Mouse (Mus musculus): ENCODE measurements around the gene Atg3. TPM values are rescaled to one million over a fixed set of nuclear protein-coding genes. Genes with fewer than 3 reads are reported as not detected.

Gene Atg3
- polyA plus RNA-seq (2014; fragmentation: Illumina TruSeq; extraction: RNeasy Lipid Tissue Mini Kit (QIAGEN cat#74804); ENCODE audit: low read depth, low replicate concordance): 167 TPM

DNA sequence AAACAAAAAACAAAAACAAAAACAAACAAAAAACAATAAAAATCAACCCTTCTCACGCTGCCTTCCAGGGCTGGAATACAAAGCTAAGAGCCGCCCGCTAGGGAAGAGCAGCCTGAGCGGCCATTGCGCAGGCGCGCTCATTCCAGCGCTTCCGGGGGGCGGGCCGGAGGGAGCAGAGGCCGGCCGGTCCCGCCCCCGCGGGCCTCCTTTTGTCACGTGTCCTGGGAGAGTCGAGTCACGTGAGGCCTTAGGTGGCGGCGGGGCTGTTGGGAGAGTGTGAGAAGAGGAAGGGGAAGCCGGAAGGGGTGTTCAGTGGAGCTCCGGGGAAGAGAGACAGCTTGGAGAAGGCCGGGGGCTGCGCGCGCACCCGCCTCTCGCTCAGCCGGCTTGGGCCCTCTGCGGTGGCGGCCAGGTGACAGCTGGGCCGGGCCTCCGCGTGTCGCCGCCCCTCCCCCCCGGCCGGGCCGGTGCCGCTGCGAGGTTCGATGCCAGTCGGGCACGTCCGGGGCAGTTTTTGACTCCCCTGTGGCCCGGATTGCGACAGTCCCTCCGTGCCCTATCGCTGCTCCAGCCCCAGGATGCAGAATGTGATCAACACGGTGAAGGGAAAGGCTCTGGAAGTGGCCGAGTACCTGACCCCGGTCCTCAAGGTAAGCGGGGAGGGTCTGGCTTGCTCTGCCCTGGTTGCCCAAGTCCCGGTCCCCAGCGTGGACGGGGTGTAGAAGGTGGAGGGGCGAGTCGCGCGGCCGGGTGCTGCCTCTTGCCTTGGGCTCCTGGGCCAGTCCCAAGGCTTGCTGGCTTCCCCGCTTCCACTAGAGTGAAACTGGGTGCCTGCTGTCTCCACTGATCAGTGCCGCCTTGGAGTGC, at the start of gene Atg3, which contains the start of gene Slc35a5:
TSS of gene Atg3 (plus strand) at position 264 of the 867 bp plus-strand sequence.
TSS of gene Slc35a5 (minus strand) at position 185 of the 867 bp plus-strand sequence.

DNA sequence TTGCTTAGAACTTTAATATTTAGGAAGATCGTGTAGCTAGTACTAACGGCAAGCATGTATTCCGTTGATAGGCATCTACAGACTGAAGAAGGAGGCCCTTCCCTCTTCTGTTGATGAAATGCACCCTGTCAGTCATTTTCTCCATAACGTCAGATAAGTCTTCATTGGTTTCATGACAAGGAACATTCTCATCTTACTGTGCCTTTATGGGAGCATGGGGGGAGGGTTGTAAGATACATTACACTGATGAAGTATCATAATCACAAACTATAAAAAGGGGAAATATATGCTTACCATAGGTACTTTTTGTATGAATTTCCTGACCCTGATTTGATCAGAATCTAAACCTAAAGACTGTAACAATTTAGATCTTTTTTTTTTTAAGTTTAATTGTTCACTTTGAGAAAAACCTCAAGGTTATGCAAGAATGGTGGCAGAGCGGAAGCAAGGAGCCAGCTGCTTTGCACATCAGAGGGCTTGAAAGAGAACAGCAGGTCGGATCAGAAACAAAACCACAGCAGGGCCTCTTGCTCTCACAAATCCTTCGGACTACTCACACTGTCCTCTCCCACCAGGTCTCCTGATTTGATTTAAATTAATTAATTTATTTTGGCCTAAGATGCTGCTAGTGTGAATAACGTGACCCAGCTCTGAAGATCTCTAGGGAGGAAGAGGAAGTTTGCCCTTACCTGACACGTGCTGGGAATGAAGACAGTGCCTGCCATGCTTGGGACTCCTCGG, 65.2 kb downstream of the Atg3 start, which contains the start of gene Btla:
TSS of gene Btla (plus strand) at position 668 of the 741 bp plus-strand sequence.

Other genes starting within 250 kb of the Atg3 start
- gene Cd200r3, start 215.1 kb upstream of the Atg3 start, polyA plus RNA-seq (2014; fragmentation: Illumina TruSeq; extraction: RNeasy Lipid Tissue Mini Kit (QIAGEN cat#74804); ENCODE audit: low read depth, low replicate concordance): 0.23 TPM
- gene Ccdc80, start 65.4 kb upstream of the Atg3 start, polyA plus RNA-seq (2014; fragmentation: Illumina TruSeq; extraction: RNeasy Lipid Tissue Mini Kit (QIAGEN cat#74804); ENCODE audit: low read depth, low replicate concordance): 12.4 TPM
- gene Slc35a5, start 79 bp upstream of the Atg3 start, polyA plus RNA-seq (2014; fragmentation: Illumina TruSeq; extraction: RNeasy Lipid Tissue Mini Kit (QIAGEN cat#74804); ENCODE audit: low read depth, low replicate concordance): 63.0 TPM
- gene Btla, start 65.5 kb downstream of the Atg3 start, polyA plus RNA-seq (2014; fragmentation: Illumina TruSeq; extraction: RNeasy Lipid Tissue Mini Kit (QIAGEN cat#74804); ENCODE audit: low read depth, low replicate concordance): 2.2 TPM